ENCODE assay signal across 15 mouse cellular contexts in genomic region chr2:146178718-146179117, GRCm38 (mm10). TPM values are rescaled to one million over a fixed set of nuclear protein-coding genes. Genes with fewer than 3 reads are reported as not detected.
"Had no signal": no experiment of that assay in that cellular context is flagged by ENCODE, and none has a peak within 500 bp of the region (broad histone marks: within the 10 kb centered on the region; RNA-seq: fewer than 3 reads in every experiment).

No protein-coding gene starts in this region.

- H3K4me3 ChIP-seq: limb, embryonic 13.5 days; liver, embryonic 15.5 days; midbrain, embryonic 12.5 days; neural tube, embryonic 13.5 days; stomach, embryonic 15.5 days had no signal

- ATAC-seq: midbrain, embryonic 16.5 days had no signal

- H3K4me2 ChIP-seq: limb, embryonic 13.5 days; liver, embryonic 15.5 days; midbrain, embryonic 12.5 days; neural tube, embryonic 13.5 days; stomach, embryonic 15.5 days had no signal

- DNase-seq: kidney, adult 8-10 months; kidney, postnatal 36 days; left cerebral cortex, postnatal 4 days; right cerebral cortex, postnatal 14 days; thymus, postnatal 4 days had no signal

- H3K27me3 ChIP-seq: limb, embryonic 13.5 days; liver, embryonic 15.5 days; neural tube, embryonic 13.5 days; stomach, embryonic 15.5 days had no signal

- H3K36me3 ChIP-seq: limb, embryonic 13.5 days; liver, embryonic 15.5 days; midbrain, embryonic 12.5 days; neural tube, embryonic 13.5 days; stomach, embryonic 15.5 days had no signal

- H3K27ac ChIP-seq: limb, embryonic 13.5 days; liver, embryonic 15.5 days; midbrain, embryonic 12.5 days; neural tube, embryonic 13.5 days; stomach, embryonic 15.5 days had no signal

- H3K4me1 ChIP-seq: limb, embryonic 13.5 days; liver, embryonic 15.5 days; midbrain, embryonic 12.5 days; stomach, embryonic 15.5 days had no signal

- H3K9me3 ChIP-seq: limb, embryonic 13.5 days; liver, embryonic 15.5 days; midbrain, embryonic 12.5 days; neural tube, embryonic 13.5 days; stomach, embryonic 15.5 days had no signal

- H3K9ac ChIP-seq: limb, embryonic 13.5 days; liver, embryonic 15.5 days; midbrain, embryonic 12.5 days; neural tube, embryonic 13.5 days; stomach, embryonic 15.5 days had no signal

RNA-seq across cellular contexts. Expression of gene Insm1, which starts 43.0 kb away (rescaled TPM):
- total RNA-seq: liver, adult 2 months; megakaryocyte-erythroid progenitor cell, adult 5-6 weeks had no signal
- polyA plus RNA-seq: kidney, embryonic 16.5 days; limb, embryonic 13.5 days; liver, embryonic 15.5 days; lung, embryonic 16.5 days had no signal
